Mouse (Mus musculus) kidney, adult 2 months (tissue): ENCODE data around the gene Wars2. TPM values are rescaled to one million over a fixed set of nuclear protein-coding genes. Genes with fewer than 3 reads are reported as not detected.

ENCODE experiments used
- DNase-seq: peaks from one replicate; pipeline ENCODE4 v3.0.0; 2021
- H3K27ac ChIP-seq: fragments of 200-500 bp; 2 replicates; pipeline ENCODE4 v1.5.1; 2012; ENCODE audit warnings: low read depth, low read length, control low read depth, inconsistent platforms; ENCODE audit not compliant: insufficient read depth
- H3K27me3 ChIP-seq: fragments of 200-500 bp; replicated peaks from 2 replicates; pipeline ENCODE4 v1.6.1; 2012; ENCODE audit warnings: mild to moderate bottlenecking, moderate library complexity, low read length, inconsistent platforms; ENCODE audit not compliant: control insufficient read depth, insufficient read depth
- H3K36me3 ChIP-seq: fragments of 200-500 bp; 2 replicates; pipeline ENCODE4 v1.6.1; 2012; ENCODE audit warnings: mild to moderate bottlenecking, moderate library complexity, low read length, inconsistent platforms; ENCODE audit not compliant: control insufficient read depth, insufficient read depth
- H3K4me1 ChIP-seq: fragments of 200-500 bp; 2 replicates; pipeline ENCODE4 v1.6.1; 2011; ENCODE audit warnings: low read length; ENCODE audit not compliant: control insufficient read depth, insufficient read depth
- H3K4me3 ChIP-seq: fragments of 200-500 bp; 2 replicates; pipeline ENCODE4 v1.5.1; 2011; ENCODE audit warnings: mild to moderate bottlenecking, low read depth, low read length, control low read depth; ENCODE audit not compliant: insufficient read depth
- CTCF ChIP-seq: fragments of 200-500 bp; conservative IDR thresholded peaks from 2 replicates; pipeline ENCODE4 v1.5.1; 2011; ENCODE audit warnings: low read depth, mild to moderate bottlenecking, control low read depth, low read length, moderate library complexity, mixed read lengths; ENCODE audit not compliant: insufficient read depth, insufficient read length
- POLR2A ChIP-seq: fragments of 200-500 bp; IDR thresholded peaks from one replicate; pipeline ENCODE4 v1.6.1; 2011; ENCODE audit warnings: low read depth, low read length, control low read depth
- WGBS: fragments of 180-500 bp; shearing (Covaris S2); methylation state at CpG from one replicate; pipeline ENCODE4 v1.1.7; 2018; 5-methylcytosine and 5-hydroxymethylcytosine counted together
- polyA plus RNA-seq: library from polyadenylated mRNA; depleted of rRNA; stranded (reverse); fragments of >200 nt; gene quantifications from 2 replicates; pipeline ENCODE4 v1.2.3, GENCODE M21; 2012

The Wars2 gene
- polyA plus RNA-seq, 1 experiment = 8.4 TPM

- WGBS = 87% methylated on average over 1 of the region's 1 CpGs
- H3K4me3 ChIP-seq = no peak overlapping the region
- no peaks in the 10 kb centered on the region for H3K4me1 ChIP-seq
- H3K27me3 ChIP-seq = no peaks in the 10 kb centered on the region
- no peak for DNase-seq
- H3K27ac ChIP-seq = no peak overlapping the region
- TF ChIP-seq CTCF (no peak), POLR2A (no peak)
- H3K36me3 ChIP-seq = no peaks in the 10 kb centered on the region
Measured at GRCm38 (mm10) chr3:99130521-99130920, 10.3 kb upstream of the Wars2 start.

DNA sequence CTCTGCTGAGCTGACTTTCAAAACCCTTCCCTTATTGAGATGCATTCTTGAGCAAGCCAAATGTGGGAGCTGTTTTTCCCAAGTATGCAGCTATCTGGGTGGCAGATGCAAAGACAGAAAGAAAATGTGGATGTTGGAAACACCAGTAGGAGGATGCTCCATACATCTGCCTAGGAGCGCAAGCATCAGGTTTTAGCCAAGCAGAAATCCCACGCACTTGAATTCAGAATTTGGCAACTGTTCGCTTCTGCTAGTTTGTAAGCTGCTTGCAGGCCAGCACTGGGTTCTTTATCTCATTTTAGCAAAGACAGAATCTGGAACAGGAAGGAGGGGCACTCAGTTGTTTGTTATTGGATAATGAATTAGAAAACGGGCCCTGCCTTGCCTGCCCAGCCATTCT is 8.9 kb upstream of the Wars2 start:
- TF ChIP-seq POLR2A = no peak
- TF ChIP-seq CTCF = no peak
- WGBS = 85% methylated on average over 4 of the region's 4 CpGs
- no peak overlapping the region for H3K27ac ChIP-seq

GRCm38 (mm10) chr3:99133913-99134312 is 7.0 kb upstream of the Wars2 start:
- Histone ChIP-seq H3K36me3 (no peaks in the 10 kb centered on the region), H3K4me1 (no peaks in the 10 kb centered on the region), H3K27ac (no peak overlapping the region), H3K27me3 (no peaks in the 10 kb centered on the region), H3K4me3 (no peak overlapping the region)
- WGBS = 80% methylated on average over 4 of the region's 4 CpGs
- TF ChIP-seq CTCF (no peak), POLR2A (no peak)
- no peak for DNase-seq

More for the DNA sequence above, 8.9 kb upstream of the Wars2 start:
- DNase-seq = no peak
- H3K4me1 ChIP-seq = no peaks in the 10 kb centered on the region
- no peaks in the 10 kb centered on the region for H3K36me3 ChIP-seq
- no peaks in the 10 kb centered on the region for H3K27me3 ChIP-seq
- H3K4me3 ChIP-seq = no peak overlapping the region

DNA sequence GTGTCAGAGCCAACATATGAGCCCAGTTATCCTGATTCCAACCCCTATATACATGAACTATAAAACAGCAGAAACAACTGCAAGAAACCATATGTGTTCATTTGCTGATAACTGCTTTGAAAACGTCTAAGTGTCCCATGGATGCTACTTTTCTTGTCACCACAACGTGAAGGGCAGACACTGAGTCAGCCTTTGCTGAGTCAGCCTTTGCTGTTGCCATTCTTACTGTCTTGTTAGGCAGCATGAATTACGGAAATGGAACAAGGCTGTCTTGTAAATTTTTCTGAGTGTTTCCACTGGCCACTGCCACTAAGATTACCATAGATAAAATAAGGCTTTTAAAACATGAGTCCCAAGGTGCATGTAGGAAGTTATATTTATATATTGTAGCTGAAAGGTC is 7.0 kb downstream of the Wars2 start:
- no peak overlapping the region for H3K27ac ChIP-seq
- no peak overlapping the region for H3K4me3 ChIP-seq
- no peaks in the 10 kb centered on the region for H3K36me3 ChIP-seq
- no peaks in the 10 kb centered on the region for H3K27me3 ChIP-seq
- TF ChIP-seq CTCF = no peak
- no peak for TF ChIP-seq POLR2A
- no peak for DNase-seq
- whole genome bisulfite sequencing = 63% methylated on average over 3 of the region's 3 CpGs
- no peaks in the 10 kb centered on the region for H3K4me1 ChIP-seq

GRCm38 (mm10) chr3:99149035-99149434 is 8.2 kb downstream of the Wars2 start:
- no peak for DNase-seq
- Histone ChIP-seq H3K4me1 (no peaks in the 10 kb centered on the region), H3K27me3 (no peaks in the 10 kb centered on the region), H3K36me3 (no peaks in the 10 kb centered on the region), H3K27ac (no peak overlapping the region), H3K4me3 (no peak overlapping the region)
- TF ChIP-seq CTCF (no peak), POLR2A (no peak)
- 80% methylated on average over 3 of the region's 3 CpGs for WGBS

DNA sequence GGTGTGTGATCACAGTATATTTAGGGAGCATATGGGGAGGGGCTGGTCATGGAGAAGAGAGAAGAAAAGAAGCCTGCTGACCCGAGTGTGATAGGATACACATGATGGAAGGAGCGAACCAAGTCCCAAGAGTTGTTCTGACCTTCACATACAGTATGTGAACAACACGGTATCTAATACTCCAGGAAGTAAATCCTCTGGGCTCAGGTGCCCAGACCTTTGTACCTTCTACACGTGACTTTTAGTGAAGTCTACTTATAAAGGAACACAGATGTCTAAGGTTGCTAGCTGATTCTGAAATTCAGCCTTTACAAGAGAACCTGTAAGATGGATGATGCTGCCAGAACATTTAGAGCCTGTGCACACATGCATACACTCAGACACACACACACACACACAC is 15.4 kb downstream of the Wars2 start:
- Histone ChIP-seq H3K27ac (no peak overlapping the region), H3K36me3 (no peaks in the 10 kb centered on the region), H3K4me3 (no peak overlapping the region), H3K27me3 (no peaks in the 10 kb centered on the region), H3K4me1 (no peaks in the 10 kb centered on the region)
- 79% methylated on average over 4 of the region's 4 CpGs for WGBS
- DNase-seq = no peak
- TF ChIP-seq POLR2A (no peak), CTCF (no peak)

DNA sequence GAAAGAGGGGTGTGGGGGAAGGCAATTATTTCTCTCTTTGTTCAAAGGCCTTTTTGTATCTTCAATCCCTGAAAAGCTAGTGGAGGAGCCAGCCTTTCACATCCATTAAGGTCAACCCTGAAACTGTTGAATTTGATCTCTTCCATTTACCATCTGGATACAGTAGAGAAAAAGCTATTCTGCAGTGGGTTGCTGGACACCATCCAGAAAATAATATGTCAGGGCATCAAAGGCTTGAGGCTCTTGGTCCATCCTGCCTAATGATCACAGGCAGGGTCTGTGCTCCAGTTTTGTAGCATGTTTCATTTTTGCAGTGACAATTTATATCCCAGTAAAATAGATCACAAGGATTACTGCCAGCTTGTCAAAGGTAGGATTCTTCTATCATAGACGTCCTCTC is 16.1 kb downstream of the Wars2 start:
- Histone ChIP-seq H3K4me1 (no peaks in the 10 kb centered on the region), H3K36me3 (no peaks in the 10 kb centered on the region), H3K27me3 (no peaks in the 10 kb centered on the region), H3K27ac (no peak overlapping the region), H3K4me3 (no peak overlapping the region)
- TF ChIP-seq POLR2A = no peak
- TF ChIP-seq CTCF = no peak
- DNase-seq = no peak
- 61% methylated on average over 1 of the region's 1 CpGs for WGBS
